16 mouse cellular contexts compared by ENCODE assay signal in genomic region chr14:46399925-46400324, GRCm38 (mm10). TPM values are rescaled to one million over a fixed set of nuclear protein-coding genes. Genes with fewer than 3 reads are reported as not detected.
"Had no signal": no experiment of that assay in that cellular context is flagged by ENCODE, and none has a peak within 500 bp of the region (broad histone marks: within the 10 kb centered on the region; RNA-seq: fewer than 3 reads in every experiment).

No protein-coding gene starts in this region.

- DNase-seq: layer of hippocampus, adult 9-11 months; layer of hippocampus, postnatal 36 days; lung, adult 18-20 months; right cerebral cortex, postnatal 14 days; thymus, postnatal 36 days had no signal

- H3K27ac ChIP-seq: limb, embryonic 15.5 days; liver, embryonic 14.5 days; midbrain, embryonic 12.5 days had no signal

- H3K36me3 ChIP-seq: limb, embryonic 15.5 days; midbrain, embryonic 12.5 days had no signal

- H3K4me3 ChIP-seq: limb, embryonic 15.5 days; midbrain, embryonic 12.5 days had no signal

RNA-seq across cellular contexts. Expression of gene Bmp4, which starts 9.5 kb away (rescaled TPM):
- total RNA-seq: megakaryocyte-erythroid progenitor cell, adult 5-6 weeks had no signal

RNA-seq across cellular contexts. Expression of gene Gm15217, which starts 20.7 kb away (rescaled TPM):
- total RNA-seq: layer of hippocampus, adult 18-20 months; layer of hippocampus, postnatal 36 days; left cerebral cortex, adult 8-10 months; left cerebral cortex, postnatal 25 days; megakaryocyte-erythroid progenitor cell, adult 5-6 weeks; midbrain, postnatal 0 days had no signal
- polyA plus RNA-seq: limb, embryonic 11.5 days; liver, embryonic 14.5 days; midbrain, embryonic 12.5 days; midbrain, postnatal 0 days; neural tube, embryonic 14.5 days; thymus, postnatal 0 days had no signal
